Mouse (Mus musculus): ENCODE measurements around the gene Wfdc3.

The Wfdc3 gene

DNA sequence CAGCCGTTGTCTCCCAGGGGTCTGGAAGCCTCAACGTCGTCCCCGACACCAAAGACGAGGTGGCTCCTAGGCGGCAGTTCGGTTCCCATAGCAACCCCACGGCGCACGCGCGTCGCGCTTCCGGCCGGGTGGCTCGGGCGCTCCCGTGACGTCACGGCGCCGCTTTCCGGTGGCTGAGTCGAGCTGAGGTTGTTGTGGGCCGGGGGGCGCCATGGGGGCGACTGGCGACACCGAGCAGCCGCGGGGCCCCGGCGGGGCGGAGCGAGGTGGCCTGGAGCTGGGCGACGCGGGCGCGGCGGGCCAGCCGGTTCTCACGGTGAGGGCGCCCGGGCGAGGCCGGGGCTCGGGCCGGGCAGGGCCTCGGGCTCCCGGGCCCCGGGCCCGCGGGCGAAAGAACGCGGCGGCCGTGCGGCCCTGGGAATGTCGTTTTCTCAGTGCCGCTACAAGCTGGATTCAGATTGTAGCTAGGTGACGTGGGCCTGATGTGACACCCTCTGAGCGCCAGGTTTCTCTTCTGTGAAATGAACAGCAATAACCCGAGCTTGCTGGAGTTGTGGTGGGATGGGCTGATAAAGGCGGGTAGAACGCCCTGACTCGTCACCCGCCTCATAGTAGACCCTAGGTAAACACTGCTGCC, at the start of gene Wfdc3, which contains the start of gene Dnttip1:
Gene Wfdc3, minus strand, starts transcription at position 89 of the 637 bp plus-strand sequence.
Gene Dnttip1, plus strand, starts transcription at position 141 of the 637 bp plus-strand sequence.
- DNase-seq: peak; percentile 96

- peak; percentile 66 for DNase-seq
Observed at GRCm38 (mm10) chr2:164794293-164794692, 48.6 kb upstream of the Wfdc3 start.

DNA sequence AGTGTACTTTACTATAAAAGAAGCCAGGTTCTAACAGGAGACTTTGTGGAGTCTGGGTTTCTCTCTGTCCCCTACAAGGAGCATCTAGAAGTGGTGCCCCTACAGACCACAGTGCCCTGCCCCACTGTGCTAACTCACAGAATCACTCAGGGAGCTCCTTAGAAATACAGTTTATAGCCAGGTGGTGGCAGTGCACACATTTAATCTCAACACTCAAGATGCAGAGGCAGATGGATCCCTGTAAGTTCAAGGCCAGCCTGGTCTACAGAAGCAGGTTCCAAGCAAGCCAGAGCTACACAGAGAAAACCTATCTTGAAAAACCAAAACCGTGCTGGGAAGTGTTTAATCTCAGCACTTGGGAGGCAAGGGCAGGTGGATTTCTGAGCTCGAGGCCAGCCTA, 48.0 kb upstream of the Wfdc3 start:
- DNase-seq: no peak

- DNase-seq: peak; percentile 66
Observed at GRCm38 (mm10) chr2:164793236-164793635, 47.5 kb upstream of the Wfdc3 start.

GRCm38 (mm10) chr2:164792400-164793190, 46.9 kb upstream of the Wfdc3 start:
- DNase-seq: no peak

DNA sequence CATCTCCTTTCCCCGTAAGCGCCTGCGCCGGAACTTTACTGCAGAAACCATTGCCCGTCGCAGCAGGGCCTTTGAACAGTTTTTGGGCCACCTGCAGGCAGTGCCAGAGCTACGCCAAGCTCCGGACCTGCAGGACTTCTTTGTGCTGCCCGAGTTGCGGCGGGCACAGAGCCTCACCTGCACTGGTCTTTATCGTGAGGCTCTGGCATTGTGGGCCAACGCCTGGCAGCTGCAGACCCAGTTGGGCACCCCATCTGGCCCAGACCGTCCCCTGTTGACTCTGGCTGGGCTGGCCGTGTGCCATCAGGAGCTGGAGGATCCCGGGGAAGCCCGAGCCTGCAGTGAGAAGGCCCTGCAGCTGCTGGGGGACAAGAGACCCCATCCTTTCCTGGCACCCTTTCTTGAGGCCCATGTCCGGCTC, 46.1 kb upstream of the Wfdc3 start:
- no peak for DNase-seq

DNA sequence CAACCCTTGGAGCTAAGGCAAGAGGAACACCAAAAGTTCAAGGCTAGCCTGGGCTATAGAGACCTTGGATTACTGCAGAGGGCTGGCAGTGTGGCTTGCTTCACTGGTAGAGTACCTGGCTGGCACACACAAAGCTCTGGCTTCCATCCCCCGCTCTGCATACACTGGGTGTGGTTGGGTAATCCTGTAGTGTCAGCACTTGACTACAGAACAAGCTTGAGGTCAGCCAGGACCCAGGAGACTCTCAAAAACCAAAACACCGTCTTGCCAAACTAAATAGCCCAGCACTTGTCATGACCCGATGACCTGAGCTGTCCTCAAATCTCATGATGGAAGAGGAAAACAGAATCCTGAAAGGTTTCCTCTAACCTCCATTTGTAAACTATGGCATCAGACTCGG, 44.7 kb upstream of the Wfdc3 start:
- no peak for DNase-seq

- no peak for DNase-seq
Observed at GRCm38 (mm10) chr2:164788411-164788810, 42.7 kb upstream of the Wfdc3 start.

DNA sequence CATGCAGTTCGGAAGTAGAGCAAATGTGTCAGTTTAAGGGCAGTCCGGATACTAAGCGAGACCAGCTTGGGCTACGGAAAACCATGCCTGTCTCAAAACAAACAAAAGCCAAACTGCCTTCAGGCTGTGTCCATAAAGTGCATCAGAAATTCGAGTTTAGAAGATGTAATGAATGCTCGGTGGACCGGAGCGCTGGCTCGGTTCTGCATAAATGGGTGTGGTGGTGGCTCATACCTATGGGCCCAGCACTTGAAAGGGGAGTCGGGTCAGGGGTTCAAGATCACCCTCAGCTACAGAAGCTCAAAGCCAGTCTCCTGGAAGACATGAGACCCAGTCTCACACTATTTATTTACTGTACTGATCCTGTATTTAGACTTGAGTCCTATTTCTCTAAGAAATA, 42.0 kb upstream of the Wfdc3 start:
- DNase-seq: no peak

- no peak for DNase-seq
Observed at GRCm38 (mm10) chr2:164787032-164787431, 41.3 kb upstream of the Wfdc3 start.

- DNase-seq: no peak
Observed at GRCm38 (mm10) chr2:164786388-164786885, 40.7 kb upstream of the Wfdc3 start.

- peak; percentile 69 for DNase-seq
Observed at GRCm38 (mm10) chr2:164785481-164786387, 40.0 kb upstream of the Wfdc3 start, which contains the start of gene Snx21. Gene Snx21 (plus strand): TSS chr2:164785823.

DNA sequence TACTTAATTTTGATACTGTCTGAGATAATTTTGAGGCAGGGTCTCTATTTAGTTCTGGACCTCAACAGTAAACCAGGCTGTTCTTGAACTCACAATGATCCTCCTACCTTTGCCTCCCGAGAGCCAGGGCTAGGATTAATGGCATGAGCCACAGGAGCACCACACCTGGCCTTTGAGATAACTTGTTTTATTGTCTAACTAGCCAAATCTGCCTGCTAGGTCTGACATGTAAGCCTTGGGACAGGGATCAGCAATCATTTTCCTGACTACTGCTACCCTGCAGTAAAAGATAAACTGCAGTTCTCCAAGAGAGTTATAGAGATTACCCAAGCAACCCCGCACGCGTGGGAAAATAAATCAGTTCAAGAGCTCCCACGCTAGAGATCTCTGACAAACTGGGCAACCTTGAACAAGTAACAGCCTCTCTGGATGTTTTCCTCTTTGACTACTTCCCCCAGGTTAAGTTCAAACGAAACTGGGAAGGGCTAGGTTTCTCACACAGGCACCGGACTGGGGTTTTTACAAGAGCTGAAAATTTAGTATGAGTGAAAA, 39.2 kb upstream of the Wfdc3 start:
- no peak for DNase-seq

GRCm38 (mm10) chr2:164783926-164784581, 38.3 kb upstream of the Wfdc3 start:
- no peak for DNase-seq

- DNase-seq: no peak
Observed at GRCm38 (mm10) chr2:164781876-164782275, 36.1 kb upstream of the Wfdc3 start.

DNA sequence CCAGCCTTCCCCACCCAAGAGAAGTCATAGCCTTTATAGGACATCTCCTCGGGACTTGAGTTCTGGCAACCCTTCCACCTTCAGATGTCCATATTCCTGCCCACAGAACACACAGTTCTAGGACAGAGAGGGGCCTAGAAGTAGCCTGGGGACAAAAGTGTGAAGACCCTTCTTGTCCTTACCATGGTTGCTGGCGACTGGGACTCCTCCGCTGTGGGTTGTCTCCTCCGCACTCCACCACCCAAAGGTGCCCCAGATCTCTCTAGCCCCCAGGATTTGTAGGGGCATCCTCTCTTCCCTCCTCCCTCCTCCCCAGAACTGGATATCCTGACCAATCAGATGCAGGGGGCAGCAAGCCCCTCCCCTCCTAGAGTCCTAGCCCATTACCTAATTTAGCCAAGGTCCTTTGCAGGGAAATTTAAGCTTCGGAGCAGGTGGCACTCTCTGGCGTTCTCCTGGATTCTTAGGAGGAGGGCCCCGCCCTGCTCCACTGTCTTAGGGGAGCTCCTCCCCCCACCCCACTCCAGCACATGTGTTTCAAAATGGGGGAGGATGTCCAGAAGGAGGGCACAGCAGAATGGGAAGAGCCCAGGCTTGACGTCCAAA, 33.9 kb upstream of the Wfdc3 start, which contains the start of gene Tnnc2:
Gene Tnnc2, minus strand, starts transcription at position 487 of the 606 bp plus-strand sequence.
- DNase-seq: no peak

GRCm38 (mm10) chr2:164778809-164779208, 33.1 kb upstream of the Wfdc3 start:
- no peak for DNase-seq

GRCm38 (mm10) chr2:164778015-164778287, 32.2 kb upstream of the Wfdc3 start:
- DNase-seq: no peak

GRCm38 (mm10) chr2:164777246-164778014, 31.7 kb upstream of the Wfdc3 start:
- DNase-seq: no peak

GRCm38 (mm10) chr2:164776801-164777200, 31.1 kb upstream of the Wfdc3 start:
- no peak for DNase-seq

GRCm38 (mm10) chr2:164776130-164776529, 30.4 kb upstream of the Wfdc3 start:
- no peak for DNase-seq

Measured in thymus, postnatal 25 days (tissue).